Mouse (Mus musculus) embryo, embryonic 10 days (tissue): ENCODE measurements at regions not wholly inside any gene's neighbourhood (a gene's known extent, or its start where the extent isn't known, plus 50 kb on each side); places are given as distances from the start of the nearest gene placed in this dataset.
A peak's percentile ranks its signal among the peaks of the same experiment; 100 is the strongest.

ENCODE experiments used
- DNase-seq: peaks from one replicate; pipeline ENCODE4 v3.0.0-alpha.2; 2015; ENCODE audit warnings: low spot score

GRCm38 (mm10) chr2:173418951-173419350 is 103.4 kb upstream of the 1700021F07Rik start:
- DNase-seq: no peak

GRCm38 (mm10) chr2:173419972-173420391 is 102.4 kb upstream of the 1700021F07Rik start:
- no peak for DNase-seq

GRCm38 (mm10) chr2:173420481-173420880 is 101.9 kb upstream of the 1700021F07Rik start:
- DNase-seq: no peak

- no peak for DNase-seq
These were observed 97.5 kb upstream of the 1700021F07Rik start for GRCm38 (mm10) chr2:173424875-173425274.

- no peak for DNase-seq
These were observed 96.6 kb upstream of the 1700021F07Rik start for GRCm38 (mm10) chr2:173425754-173426153.

DNA sequence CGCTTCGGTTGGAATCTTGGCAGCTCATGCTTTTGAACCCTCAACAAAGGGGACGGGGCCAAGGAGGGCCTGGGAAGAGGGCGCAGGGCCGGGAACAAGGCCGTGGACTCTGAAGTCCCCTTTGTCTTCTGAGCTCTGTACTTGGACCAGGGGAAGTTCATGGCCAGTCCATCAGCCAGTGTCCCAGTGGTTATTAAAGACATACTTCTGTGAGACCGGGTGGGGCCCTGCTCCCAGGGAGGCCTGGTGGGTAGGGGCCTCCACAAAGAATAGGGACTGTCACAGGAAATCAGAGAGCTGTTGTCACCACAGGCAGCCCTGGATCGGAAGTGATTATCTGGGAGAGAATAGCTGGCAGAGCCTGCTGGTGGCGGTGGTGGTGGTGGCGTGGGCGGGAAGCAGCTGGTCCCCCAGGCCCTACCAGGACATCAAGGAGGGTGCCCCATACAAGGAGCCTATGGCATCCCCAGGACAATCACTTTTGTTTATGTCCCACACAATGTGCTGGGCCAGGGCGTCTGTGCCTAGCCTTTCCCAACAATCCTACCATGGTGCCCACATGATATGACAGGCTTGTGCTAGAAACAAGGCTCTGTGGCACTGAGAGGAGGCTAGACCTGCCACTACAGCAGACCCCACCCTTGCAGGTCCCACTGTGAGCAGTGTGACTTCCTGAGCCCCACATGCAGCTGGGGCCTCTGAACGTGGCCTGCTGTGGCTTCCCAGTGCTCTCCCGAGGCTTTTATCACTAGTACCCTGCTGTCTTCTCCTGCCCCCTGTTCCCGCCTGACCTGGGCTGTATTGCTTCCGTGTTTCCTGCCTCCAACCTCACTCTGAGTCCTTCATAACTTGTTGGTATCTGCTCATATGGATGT is 96.0 kb upstream of the 1700021F07Rik start:
- DNase-seq: no peak

DNA sequence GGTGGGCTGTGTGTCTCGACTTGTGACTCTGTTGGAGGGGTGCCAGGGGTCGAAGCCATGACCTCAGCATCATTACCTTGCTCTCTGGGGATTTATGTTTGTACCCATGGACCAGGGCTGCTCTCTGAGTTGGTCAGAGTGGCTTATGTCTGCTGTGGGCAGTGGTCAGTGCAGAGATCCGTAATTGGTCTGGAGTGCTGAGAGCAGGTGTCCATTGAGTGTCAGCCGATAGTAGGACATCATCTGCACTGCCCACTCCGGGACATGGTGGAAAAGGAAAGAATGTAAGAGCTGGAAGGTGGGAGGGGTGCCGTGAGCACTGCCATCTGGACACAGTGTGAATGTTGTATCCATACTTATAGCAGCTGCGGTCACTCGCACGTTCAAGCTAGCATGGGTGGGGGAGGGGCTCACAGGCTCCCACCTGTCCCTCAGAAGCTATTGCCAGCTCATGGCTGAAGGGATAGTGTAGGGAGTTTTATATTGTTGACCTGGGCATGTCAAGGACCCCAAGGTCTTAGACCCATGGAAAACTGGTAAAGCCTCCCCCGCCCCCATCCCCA is 94.4 kb upstream of the 1700021F07Rik start:
- DNase-seq: no peak

DNA sequence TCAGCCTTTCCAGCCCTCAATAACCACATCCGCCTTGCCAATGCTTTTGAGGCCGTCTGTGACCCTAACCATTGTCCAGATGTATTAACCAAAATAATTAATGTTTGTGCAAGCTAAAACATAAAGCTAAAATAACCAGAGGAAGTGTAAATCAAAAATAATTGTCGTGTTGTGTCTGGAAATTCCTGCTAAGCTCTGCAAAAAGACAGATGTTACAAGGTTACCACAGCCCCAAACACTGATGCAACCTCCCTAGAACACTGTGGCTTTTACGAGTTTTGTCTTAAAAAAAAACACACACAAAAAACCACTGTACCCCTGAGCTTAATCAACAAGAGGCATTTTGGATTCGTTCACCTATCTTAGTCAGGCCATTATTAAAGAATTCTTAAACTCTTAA is 90.5 kb upstream of the 1700021F07Rik start:
- DNase-seq: no peak

- no peak for DNase-seq
These were observed 90.1 kb upstream of the 1700021F07Rik start for GRCm38 (mm10) chr2:173432258-173432657.

DNA sequence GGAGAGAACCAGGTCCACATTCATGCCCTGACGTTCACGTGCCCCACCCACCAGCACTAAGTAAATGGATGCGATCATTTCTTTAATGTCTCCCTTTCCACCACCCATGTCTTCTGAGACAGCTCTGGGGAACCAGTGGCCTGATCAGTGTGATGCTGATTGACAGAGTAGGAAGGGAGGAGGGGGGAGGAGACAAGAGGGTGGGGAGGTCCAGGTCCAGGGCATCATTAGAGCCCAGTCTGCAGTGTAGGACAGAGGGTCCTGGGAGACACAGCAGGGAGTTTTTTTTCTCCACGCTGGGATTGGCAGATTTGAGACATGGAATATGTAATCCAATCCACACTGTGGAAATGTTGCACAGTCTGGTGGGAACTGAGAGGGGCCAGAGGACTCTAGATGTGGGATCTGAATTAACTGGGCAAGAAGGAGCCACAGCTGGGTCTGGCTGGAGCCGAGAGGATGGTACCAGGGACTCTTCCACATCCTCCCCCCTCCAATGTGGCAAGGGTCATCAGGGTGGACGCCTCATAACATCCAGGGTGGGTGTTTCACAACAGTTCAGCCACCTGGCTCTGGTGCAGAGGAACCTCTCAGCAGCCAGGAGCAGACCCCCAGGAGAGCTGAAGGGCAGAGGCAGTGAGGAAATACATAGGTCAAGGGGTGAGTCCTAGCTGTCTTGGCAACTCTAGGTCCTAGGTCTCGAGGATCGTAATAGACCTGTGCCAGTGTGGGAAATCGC is 89.3 kb upstream of the 1700021F07Rik start:
- no peak for DNase-seq

DNA sequence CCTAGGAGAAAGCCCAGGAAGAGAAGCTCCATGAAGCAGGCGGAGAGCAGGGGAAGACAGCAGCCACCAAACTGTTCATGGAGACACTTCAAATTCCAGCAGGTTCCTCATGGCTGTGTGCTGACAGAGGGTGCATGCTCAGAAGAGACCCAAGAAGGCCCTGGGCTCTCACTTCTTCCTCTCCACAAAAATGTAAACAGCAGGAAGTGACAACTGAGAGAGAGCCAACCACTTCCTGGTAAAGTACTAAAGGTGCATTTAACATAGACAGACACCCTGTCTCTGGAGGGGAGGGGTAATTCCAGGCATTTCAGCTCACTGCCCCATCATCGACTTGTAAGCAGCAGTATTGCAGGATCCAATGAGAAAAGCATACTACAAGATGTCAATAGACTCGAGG is 85.8 kb upstream of the 1700021F07Rik start:
- no peak for DNase-seq

DNA sequence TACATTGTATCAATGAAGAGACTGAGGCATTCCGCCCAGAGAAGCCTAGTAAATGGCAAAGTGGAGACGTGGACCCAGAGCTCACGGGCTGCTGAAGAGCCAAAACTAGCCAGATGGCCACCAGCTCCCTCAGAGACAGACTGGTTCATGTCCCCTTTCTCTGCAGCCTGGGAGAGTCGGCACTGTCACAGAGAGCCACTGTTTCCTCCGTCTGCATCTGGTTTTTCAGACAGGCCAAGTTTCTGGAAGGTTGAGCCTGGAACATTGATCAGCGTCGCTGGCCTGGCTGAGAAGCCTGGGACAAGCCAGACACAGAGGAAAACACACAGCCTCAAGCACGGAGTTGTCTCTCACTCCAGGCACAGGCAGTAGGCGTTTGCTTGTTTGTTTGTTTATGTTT is 83.4 kb upstream of the 1700021F07Rik start:
- DNase-seq: no peak

GRCm38 (mm10) chr2:173442056-173442455 is 80.3 kb upstream of the 1700021F07Rik start:
- no peak for DNase-seq

DNA sequence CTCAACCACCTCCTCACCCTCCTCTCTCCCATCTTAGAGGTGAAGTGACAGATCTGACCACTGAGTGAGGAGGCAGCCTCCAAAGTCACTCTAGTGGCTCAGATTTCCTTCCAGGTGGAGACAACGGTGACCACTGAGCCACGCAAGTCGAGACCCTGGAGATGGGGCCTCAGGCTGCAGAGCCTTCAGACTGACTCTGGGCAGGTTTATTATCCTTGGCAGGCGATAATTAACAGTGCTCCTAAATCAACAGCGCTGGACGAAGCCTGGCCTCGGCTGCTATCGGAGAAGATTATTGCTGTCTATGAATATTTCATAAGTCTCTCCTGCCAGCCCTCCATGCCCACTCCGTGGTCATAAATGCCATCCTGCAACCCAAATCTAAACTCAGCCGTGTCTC is 79.1 kb upstream of the 1700021F07Rik start:
- no peak for DNase-seq

DNA sequence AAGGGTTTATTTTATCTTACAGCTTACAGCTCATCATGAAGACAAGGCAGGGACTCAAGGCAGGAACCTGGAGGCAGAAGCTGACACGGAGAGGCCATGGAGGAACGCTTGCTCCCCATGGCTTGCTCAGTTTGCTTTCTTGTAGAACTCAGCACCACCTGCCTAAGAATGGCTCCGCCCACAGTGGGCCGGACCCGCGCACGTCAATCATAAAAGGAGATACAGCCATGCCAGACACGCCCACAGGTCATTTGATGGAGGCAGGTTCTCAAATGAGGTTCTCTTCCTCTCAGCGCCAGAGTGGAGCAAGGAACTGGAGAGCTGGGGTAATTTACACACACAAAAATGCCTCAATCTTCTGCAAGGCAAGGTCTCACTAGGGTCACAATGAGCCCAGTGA is 78.0 kb upstream of the 1700021F07Rik start:
- DNase-seq: no peak

GRCm38 (mm10) chr2:173445039-173445438 is 77.3 kb upstream of the 1700021F07Rik start:
- no peak for DNase-seq

DNA sequence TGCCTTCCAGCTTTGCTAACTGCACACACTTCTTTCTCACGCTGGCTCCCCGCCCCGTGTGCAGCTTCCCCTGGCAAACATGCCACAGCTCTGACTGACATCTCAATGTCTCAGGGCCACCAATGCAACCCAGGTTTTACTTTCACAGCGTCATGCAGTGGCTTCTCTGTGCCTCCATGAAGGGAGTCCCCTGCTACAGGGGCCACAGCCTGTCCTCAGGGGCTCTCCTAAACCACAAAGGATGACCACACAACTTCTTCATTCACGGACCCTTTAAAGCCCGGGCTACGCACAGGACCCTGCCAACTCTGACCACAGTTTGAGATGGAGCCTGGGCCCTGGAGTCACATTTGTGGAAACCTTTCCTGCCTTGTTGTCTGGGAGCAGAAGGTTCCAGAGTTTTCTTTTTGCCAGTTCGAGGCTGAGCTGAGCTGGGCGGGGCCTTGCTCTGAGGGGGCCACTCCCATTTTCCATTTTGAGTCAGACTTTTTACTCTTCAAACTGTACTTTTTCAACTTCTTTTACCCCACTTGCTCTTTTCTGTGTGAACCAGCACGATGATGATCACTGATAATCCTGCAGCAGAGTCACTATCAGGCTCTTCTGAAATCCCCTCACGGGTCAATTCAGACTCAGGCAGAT is 73.7 kb upstream of the 1700021F07Rik start:
- DNase-seq: no peak

DNA sequence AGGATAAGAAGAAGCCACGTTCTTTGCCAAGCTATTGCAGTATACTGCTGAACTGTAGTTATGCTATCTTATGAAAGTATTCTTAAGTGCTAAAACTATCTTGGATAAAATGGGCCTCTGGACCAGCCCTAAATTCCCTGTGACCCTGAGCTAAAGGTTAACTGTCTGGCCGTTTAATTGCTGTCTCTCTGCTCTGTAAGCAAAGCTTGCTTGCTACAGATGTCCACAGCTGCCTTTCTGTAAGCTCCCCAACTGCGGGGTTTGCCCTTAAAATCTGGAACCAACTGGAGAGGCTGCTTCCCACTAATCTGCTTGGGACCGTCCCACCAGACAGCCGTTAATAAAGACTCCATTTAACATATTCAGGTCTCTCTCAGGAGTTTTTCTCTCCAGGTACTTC is 73.2 kb upstream of the 1700021F07Rik start:
- no peak for DNase-seq

- no peak for DNase-seq
These were observed 70.3 kb upstream of the 1700021F07Rik start for GRCm38 (mm10) chr2:173451993-173452481.

DNA sequence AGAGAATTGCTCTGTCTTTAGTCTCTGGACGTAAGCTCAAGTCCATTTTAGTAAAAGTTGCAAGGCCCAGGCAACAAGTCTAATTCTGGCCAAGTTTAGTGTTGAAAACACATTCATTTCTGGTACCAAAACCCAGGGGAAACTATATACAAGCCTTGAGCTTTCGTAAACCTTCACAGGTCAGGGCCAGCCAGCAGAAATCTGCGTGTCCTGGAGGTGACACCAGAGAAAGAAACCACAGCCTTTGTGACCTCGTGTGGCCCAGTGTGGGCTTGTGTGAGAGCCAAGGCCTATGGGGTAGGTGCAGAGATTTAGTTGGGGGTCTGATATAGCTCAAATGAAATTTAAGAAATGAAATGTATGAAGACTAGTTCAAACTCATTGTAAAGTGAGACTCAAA is 69.6 kb upstream of the 1700021F07Rik start:
- no peak for DNase-seq

DNA sequence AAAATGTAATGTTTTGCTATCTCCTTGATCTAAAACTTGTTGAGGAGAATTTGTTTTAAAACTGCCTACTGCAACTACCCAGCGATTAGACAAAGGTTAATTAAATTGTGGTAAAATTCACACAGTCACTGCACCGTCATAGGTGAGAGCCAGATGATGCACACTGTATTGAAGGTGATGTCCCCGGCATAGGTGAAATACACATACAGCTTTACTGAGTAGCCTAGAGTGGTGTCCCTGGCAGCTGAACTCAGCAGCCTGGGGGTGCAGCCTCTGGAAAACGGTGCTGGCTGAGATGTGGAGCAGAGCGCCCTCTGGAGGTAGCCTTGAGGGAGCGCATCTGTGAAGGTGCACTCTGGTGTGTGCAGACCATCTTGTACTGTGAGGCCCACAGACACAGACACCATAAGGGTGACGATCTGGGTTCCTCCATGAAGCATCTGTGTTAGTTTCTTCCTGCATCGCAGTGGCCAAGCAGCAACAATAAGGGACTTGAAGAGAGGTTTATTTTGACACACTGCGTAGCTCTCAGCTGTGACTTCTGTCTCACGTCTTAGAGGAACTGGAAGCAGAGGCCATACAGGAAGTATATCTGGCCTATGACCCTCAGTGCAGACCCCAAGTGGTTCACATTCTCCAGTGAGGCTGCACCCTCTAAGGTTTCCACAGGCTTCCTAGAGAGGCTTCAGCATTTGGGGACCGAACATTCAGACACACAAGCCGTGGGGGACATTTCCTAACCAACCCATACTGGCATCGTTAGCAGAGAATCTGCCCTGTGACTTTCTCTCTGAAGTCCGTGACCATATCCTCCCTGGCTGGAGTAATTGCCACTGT is 68.6 kb upstream of the 1700021F07Rik start:
- DNase-seq: peak; percentile 67
